Mouse (Mus musculus): ENCODE results near the gene Ldlrad3.

GRCm38 (mm10) chr2:102152851-102153250 lies 33.3 kb downstream of the Ldlrad3 start:
- TF ChIP-seq CTCF (IDR thresholded peaks at IDR 0.05; ENCODE audit: control insufficient read depth, insufficient read depth, insufficient read length) (no peak), CEBPB (IDR thresholded peaks at IDR 0.05; ENCODE audit: low read depth) (no peak), USF1 (IDR thresholded peaks at IDR 0.05; ENCODE audit: low read depth) (no peak), MAX (IDR thresholded peaks at IDR 0.05) (no peak), MYOG (IDR thresholded peaks at IDR 0.05; ENCODE audit: control insufficient read depth, extremely low read depth, insufficient read length) (no peak)
